Mouse (Mus musculus) sigmoid colon, adult 10 weeks (tissue): ENCODE data around the gene Gm20721. TPM values are rescaled to one million over a fixed set of nuclear protein-coding genes. Genes with fewer than 3 reads are reported as not detected.

Experiments used
- polyA plus RNA-seq: library from polyadenylated mRNA; stranded (reverse); fragments of 350-450 nt; fragmentation: Illumina TruSeq; extraction: RNeasy Lipid Tissue Mini Kit (QIAGEN cat#74804); gene quantifications from one replicate; pipeline ENCODE4 v1.2.3, GENCODE M21; 2014; ENCODE audit warnings: low read depth, low replicate concordance

The Gm20721 gene
- polyA plus RNA-seq, result not detected

GRCm38 (mm10) chr2:174346612-174346998, at the start of gene Gm20721:
TSS of gene Gm20721 (minus strand) at chr2:174346712.

DNA sequence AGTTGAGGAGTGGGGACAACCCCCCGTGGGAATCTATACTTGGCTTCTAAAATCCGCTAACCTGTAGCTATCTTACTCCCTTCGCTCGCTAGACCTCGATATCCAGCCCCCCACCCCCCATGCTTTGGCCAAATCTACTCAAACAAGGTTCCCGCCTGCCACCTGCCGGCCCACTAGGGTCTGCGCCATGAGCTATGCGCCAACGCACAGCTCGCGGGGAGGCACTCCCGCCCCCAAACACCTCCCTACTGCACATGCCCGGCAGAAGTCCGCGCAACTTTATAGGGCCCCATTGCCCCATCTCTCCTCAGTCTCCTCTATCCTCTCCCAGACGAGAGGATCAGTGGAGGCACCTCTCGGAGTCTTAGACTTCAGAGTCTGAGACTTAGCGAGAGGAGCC, 62.5 kb downstream of the Gm20721 start, which contains the start of gene Gnas:
Gene Gnas (plus strand): TSS at position 310 of the 400 bp plus-strand sequence.

Other genes with a start within 250 kb of the Gm20721 start
- gene Npepl1, start 236.4 kb downstream of the Gm20721 start, polyA plus RNA-seq, result 6.4 TPM
- 529 TPM for gene Gnas, start 62.4 kb downstream of the Gm20721 start, polyA plus RNA-seq
- gene Nelfcd, start 69.1 kb upstream of the Gm20721 start, polyA plus RNA-seq, result 4.7 TPM
- 10.2 TPM for gene Ctsz, start 92.3 kb upstream of the Gm20721 start, polyA plus RNA-seq
- gene Tubb1, start 104.0 kb upstream of the Gm20721 start, polyA plus RNA-seq, result not detected
- 51.0 TPM for gene Atp5e, start 117.4 kb upstream of the Gm20721 start, polyA plus RNA-seq
- 181 TPM for gene Prelid3b, start 126.4 kb upstream of the Gm20721 start, polyA plus RNA-seq